Mouse (Mus musculus) thymus, postnatal 36 days (tissue): ENCODE measurements around the gene Cyp4f39.
"Not testable (repeated sequence)": the region's sequence is repeated elsewhere in the genome, so short reads cannot be mapped to it uniquely, and the experiment has no call there.

Experiments
- DNase-seq, 2 experiments: peaks; one replicate each; pipeline ENCODE4 v3.0.0; 2022; ENCODE audit warnings: mixed read lengths in 2 of 2

Cyp4f39 gene

DNA sequence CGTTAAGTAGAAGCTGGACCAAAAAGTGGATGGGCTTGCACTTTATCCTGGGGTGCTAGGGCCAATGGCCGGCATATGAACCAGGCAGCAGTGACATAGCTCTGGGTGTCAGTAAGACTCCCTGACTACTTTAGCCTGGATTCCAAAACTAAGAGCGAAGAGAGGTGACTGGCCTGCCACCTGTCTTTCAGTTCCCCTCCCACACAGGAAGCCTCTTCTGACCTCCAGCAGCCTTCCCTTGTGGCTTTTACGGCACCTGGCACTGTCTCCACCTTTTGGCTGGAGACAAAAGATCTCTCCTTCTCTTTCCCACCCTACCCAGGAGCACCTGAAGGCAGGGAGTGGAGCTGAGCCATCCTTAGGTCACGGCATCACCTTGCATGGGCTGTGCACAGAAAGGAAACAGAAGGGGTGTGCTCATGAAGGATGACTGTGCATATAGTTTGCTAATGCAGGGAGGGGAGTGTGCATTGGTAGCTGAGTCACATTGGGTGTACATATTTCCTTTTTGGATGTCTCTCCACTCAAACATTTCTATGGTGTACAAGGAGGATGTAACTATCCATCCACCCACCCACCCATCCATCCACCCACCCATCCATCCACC lies 22.5 kb downstream of the Cyp4f39 start:
- no peak for DNase-seq

DNA sequence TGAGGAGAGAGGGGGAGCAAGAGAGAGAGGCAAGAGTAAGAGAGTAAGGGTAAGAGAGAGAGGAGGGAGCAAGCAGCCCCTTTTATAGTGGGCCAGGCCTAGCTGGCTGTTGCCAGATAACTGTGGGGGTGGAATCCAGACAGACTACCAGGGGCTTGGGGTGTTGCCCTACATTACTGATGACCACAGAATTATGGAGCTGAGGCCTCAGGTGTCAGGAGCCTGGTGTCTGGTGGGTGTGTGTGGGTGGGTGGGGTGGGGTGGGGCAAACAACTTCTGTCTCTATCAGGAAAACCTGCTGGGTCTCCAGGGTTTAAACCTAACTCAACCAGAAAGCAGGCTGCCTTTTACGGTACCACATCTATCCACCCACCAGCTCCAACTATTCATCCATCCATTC lies 24.7 kb downstream of the Cyp4f39 start:
- no peak for DNase-seq

DNA sequence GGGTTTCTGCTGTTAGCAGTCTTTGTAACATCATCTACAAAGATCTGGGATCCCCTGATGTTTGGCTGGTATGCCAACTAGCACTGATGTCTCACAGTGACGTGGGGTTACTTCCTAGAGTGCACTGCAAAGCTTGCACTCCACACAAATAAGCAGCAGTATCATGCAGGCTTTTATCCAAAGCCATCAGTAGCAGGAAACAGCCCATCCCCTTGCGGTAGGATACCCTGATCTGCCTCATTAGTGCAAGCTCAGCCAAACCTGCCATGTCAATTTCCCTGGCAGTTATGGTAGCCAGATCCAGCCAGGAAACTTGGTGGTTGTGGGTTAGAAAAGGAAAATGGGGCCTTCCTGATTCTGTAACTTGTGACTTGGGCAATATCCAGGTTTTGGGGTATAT lies 26.2 kb downstream of the Cyp4f39 start:
- DNase-seq = no peak

DNA sequence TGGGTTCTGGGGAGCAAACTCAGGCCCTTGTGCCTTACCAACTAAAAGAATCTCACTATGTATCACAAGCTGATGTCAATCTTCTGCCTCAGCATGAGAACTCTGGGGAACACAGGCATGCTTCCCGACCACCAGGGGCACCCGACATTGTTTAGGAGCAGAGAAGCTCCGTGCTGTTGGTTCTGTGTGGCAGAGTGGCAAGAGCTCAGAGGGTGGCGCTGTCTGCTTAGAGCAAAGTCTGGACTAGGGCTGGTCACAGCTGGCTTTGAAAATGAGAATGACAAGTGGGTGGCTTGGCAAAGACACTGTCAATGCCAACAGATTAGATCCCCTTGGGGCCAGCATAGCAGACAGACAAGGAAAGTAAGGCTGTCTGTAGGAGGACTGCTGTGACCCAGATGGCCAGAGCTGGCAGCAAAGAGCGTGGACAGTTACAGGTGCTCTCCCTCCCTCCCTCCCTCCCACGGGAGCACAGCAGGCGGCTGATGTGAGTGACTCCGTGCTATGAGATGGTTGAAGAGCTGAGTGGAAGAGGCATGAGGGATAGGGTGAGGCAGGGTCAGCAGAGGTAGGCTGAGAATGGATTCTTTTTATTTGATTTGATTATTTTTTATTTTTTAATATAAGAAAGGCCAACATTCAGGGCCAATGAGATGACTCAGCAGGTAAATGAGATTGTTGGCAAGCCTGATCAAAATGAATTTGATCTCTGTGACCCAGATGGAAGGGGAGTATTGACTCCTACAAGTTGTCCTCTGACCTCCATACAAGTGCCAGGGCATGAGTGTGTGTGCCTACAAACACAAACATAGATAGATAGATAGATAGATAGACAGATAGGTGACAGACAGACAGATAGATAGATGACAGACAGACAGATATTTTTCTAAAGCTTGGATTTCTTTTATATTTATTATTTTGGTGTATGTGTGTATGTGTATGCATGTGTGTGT lies 27.3 kb downstream of the Cyp4f39 start:
- peak; percentile 9 to 15 for DNase-seq

DNA sequence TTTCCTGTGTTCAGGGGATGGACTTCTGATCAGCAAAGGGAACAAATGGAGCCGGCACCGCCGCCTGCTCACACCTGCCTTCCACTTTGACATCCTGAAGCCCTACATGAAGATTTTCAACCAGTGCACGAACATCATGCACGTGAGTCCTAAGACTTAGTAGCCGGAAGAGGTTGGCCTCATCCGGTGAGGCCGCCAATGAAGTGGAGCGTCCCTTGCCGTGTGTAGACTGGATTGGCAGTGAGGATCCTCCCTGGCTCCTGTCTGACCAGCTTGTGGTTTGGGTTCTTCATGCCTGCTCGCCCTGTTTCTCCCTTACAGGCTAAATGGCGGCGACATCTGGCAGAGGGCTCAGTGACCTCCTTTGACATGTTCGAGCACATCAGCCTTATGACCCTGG lies 29.2 kb downstream of the Cyp4f39 start:
- no peak for DNase-seq

DNA sequence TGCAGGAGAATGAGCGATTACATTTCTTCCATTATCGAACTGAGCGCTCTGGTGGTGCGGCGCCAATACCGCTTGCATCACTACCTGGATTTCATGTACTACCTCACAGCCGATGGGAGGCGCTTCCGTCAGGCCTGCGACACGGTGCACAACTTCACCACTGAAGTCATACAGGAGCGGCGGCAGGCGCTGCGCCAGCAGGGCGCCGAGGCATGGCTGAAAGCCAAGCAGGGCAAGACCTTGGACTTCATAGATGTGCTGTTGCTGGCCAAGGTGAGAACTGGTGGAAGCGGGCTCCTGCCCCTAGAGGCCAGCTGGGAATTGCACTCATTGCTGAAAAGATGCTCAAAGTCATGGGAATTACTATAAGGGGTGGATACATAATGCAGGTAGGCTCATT lies 30.7 kb downstream of the Cyp4f39 start:
- DNase-seq = peak; percentile 51 to 63

DNA sequence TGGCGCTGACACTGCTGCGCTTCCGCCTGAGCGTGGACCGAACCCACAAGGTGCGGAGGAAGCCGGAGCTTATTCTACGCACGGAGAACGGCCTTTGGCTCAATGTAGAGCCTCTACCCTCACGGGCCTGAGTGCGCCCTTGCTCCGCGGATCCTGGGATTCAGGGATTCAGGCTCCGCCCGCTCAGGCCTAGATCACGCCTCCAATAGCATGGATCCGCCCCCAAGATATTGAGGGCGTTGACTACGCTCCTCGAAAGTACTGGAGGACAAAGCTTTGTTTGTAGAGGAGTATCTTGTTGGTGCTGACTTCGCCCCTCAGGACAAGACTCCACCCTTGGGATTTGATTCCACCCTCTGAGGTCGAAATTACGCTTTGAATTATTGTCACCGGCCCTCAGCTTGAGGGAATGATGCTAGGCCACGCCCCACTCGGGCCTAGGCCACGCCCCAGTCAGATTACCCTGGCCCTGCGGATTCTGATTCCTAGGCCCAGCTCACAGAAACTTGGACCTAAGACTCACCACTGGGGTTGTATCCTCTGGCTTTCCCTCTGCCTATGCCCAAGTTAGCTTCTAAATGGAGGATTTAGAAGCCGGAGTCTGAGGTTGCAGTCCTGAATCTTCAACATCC lies 39.9 kb downstream of the Cyp4f39 start:
- DNase-seq = no peak

DNA sequence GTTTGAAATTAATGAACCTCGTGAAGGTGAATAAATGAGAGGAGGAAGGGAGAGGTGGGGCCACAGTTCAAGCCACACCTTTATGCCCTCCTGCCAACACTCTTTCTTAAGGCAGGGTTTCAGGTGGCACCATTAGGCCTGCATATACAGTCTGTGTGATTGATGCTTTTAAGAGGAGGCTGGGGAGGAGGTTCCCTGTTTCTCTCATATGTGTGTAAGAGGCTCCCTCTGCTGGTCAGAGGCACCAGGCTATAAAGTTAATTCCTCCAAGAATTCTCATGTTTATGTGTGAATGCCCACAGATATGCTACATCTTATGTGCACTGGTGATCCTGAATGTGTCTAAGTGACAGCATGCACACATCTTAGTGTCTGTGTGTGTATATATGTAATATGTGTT lies 42.1 kb downstream of the Cyp4f39 start:
- peak; percentile 45 to 54 for DNase-seq

DNA sequence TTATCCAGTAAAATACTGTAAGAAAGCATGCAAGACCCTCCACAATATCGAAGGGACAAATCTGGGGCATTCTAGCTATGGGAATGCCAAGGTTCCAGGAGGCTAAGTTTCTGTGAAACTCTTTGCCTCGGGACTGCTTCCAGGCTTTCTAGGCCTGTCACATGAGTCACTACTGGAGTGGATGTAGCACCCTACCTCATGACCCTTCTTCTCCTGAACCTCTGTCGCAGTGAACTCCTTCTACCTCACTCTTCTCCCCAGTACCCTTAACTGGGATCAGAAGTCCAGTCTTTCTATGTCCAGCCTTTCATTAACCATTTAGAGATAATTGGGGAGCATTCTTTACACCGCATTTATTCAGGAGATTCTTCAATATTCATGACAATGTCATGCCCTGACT lies 48.0 kb downstream of the Cyp4f39 start:
- not testable (repeated sequence) for DNase-seq

DNA sequence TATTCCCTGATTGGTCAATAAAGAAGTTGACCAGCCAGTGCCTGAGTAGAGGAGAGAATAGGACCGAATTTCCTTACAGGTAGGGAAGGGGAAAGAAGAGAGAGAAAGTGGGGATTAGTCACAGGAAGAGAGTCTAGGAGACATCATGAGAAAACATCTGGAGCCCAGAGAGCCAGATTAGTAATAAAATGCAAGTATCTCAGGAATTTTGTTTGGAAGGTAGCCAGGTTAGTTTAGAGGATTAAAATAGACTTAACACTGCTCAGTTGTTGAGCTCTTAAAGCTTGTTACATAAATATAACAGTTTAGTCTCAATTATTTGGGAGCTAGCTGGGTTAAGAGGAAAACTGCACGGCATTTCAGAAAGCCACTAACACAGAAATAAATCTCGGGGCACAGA lies 48.5 kb downstream of the Cyp4f39 start:
- no peak for DNase-seq

DNA sequence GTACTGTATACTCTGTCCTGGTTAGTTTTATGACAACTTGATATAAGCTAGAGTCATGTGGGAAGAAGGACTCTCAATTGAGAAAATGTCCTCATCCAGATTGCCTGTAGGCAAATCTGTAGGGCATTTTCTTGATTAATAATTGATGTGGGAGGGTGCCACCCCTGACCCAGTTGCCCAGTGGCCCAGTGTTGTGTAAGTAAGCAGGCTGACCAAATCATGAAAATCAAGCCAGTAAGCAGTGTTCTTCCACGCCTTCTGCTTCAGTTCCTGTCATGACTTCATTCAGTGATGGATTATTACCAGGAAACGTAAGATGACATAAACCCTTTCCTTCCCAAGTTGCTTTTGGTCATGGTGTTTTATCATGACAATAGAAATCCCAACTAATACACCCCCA lies 50.6 kb downstream of the Cyp4f39 start:
- DNase-seq = no peak

DNA sequence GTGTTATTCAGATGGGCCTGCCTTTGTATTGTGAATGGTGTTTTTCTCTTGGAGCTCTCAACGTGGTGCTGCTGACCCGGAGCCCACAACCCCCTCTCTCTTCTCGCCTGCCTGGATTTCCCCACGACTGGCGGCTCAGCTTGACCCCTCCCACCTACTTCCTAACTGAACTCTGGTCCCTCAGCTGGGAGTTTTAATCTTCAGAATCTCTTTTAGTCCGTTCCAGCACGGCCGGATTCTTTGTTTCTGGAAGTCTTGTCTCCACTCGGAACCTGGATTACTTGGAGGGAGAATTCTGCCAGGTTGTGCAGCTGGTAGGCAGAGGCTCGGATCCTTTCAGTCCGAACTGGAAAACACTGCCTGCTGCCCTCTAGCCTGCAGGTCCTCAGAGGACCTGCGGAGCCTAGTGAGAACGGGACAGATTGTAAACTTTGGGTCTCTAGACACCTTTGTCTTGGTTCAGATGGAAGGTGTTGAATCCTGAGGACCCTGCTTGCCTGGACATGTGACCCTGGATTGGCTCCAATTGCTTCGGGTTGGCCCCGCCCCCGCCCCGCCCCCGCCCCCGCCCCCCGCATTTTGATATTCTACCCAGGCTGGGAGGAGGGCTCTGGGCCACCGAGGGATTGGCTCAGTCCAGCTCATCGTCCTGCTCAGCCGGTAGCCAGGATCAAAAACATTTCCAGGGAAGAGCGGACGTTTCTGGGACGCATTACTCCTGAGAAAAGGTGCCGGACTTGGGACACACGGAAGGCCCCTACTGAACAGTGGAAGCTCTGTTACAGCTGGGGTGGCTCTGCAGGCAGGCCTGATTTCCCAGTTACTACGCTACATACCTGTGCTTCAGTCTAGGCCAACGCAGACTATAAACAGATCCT lies 53.6 kb downstream of the Cyp4f39 start, which contains the start of gene Cyp4f17:
TSS of gene Cyp4f17 (plus strand) at position 200 of the 878 bp plus-strand sequence.
- peak in 1 of 2 experiments; percentile 5 for DNase-seq

DNA sequence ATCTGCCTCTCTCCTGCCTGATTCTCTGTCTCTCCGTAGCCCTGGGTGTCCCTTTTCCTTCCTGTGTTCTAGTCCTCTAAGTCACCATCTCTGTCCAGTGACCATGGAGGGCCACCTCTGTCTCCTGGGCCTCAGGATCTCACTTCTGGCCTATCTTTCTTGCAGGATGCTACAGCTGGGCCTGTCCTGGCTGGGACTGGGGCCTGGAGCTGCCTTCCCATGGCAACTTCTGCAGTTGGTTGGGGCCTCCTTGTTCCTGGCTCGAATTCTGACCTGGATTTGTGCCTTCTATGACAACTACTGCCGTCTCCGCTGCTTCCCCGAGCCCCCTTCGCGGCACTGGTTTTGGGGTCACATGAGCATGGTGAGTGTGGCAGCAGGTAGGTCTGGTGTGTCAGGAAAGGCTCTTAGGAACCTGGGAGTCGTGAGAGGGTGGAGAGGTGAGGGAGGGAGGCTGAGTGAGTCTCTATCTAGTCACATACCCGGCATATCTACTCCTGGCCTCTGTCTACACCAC lies 54.3 kb downstream of the Cyp4f39 start:
- peak in 1 of 2 experiments; percentile 7 for DNase-seq

DNA sequence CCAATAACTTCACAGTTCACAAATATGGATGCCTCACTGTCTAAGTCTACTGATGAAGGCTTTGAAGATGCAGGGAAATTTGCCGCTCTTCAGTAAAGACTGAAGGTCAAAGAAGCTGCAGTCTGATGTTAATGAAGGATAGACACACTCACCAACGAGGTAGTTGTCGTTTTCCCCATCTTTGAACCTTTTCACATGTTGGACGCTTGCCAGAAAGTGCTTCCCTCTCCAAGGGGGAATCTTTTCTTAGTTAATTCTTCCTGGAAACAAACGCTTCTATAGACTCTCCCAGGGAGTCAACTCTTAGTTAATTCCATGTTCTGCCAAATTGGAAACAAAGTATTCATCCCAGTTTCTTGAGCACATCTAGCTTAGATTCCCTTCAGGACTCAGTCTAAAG lies 63.6 kb downstream of the Cyp4f39 start:
- no peak for DNase-seq

DNA sequence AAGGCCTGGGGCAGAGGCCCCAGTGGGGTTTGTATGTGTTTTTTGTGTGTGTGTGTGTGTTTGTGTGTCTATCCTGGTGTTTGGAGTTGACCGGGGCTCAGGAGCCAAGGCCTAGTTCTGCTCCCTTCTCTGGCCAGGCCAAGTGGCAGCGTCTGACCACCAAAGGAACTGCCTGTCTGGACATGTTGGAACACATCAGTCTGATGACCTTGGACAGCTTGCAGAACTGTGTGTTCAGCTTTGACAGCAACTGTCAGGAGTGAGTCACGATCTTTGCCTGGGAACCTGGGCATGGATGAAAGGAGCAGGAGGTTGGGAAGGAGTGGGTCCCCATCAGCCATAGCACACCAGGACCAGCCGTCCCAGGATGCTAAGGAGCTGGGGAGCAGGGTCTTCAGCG lies 69.5 kb downstream of the Cyp4f39 start:
- no peak for DNase-seq

DNA sequence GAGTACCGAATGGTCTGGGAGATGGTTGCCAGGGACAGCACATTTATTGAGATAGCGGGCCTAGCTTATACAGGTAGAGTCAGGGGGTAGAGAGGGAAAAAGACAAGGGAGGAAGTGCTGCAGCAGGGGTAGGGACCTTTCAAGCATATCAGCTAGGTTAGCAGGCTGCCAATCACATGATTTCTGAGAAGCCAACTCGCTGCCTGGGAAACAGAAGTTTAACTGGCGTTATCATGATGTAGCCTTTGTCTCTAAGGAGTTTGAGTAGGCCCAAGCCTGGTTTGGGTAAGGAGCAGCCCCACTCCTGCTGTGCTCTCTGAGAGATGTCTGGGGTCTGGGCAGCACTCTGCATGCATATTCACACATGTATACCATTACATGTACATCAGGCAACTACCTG lies 69.9 kb downstream of the Cyp4f39 start:
- no peak for DNase-seq

DNA sequence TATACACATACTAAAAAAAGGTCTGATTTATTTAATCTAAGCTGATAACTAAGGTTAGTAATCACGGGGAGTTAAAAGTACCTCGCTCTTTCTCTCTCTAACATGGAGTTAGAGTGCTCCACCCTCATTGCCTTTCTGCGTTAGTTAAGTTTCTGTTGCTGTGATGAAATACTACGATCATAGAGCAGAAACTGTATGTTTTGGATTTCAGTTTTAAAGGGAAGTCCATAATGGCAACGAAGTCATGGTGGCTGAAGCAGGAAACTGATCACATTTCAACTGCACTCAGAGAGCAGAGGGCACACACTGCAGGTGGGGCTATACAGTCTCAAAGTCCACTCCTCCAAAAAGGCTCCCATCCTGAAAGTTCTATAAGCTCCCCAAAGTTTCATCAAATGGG lies 70.3 kb downstream of the Cyp4f39 start:
- no peak for DNase-seq

DNA sequence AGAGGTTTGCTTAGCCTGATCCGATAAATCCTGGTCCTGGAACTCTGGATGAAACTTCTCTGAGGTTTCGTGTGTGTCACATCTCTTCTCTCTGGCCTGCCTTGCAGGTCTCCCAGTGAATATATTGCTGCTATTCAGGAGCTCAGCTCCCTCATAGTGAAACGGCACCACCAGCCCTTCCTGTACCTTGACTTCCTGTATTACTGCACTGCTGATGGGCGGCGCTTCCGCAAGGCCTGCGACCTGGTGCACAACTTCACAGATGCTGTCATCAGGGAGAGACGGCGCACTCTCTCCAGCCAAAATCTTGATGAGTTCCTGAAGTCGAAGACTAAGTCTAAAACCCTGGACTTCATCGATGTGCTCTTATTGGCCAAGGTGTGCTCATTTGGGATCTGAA lies 71.4 kb downstream of the Cyp4f39 start:
- peak; percentile 49 to 58 for DNase-seq

DNA sequence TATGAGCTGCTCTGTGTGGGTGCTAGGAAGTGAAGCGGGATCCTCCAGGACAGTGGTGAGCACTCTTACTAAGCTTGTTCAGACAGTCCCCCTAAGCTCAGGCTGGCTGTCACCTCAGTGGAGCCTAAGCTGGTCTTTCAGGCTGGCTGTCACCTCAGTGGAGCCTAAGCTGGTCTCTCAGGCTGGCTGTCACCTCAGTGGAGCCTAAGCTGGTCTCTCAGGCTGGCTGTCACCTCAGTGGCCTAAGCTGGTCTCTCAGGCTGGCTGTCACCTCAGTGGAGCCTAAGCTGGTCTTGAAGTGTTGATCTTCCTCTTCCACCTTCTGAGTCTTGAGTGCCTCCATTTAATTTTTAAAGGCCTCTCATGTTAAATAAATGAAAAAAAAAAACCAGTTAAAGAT lies 73.8 kb downstream of the Cyp4f39 start:
- not testable (repeated sequence) for DNase-seq

DNA sequence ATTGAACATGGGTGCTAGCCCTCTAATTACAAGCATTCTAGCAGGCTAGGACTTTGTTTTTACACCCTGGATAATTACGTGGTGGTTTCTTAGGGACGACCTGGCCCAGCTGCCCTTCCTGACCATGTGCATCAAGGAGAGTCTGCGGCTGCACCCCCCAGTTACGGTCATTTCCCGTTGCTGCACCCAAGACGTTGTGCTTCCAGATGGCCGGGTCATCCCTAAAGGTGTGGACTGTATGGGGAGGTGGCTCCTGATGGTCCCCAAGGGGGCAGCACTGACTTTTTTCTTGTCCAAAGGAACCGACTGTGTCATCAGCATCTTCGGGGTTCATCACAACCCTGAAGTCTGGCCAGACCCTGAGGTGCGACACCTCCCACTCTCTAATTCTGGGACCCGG lies 75.2 kb downstream of the Cyp4f39 start:
- DNase-seq = peak in 1 of 2 experiments; percentile 17

DNA sequence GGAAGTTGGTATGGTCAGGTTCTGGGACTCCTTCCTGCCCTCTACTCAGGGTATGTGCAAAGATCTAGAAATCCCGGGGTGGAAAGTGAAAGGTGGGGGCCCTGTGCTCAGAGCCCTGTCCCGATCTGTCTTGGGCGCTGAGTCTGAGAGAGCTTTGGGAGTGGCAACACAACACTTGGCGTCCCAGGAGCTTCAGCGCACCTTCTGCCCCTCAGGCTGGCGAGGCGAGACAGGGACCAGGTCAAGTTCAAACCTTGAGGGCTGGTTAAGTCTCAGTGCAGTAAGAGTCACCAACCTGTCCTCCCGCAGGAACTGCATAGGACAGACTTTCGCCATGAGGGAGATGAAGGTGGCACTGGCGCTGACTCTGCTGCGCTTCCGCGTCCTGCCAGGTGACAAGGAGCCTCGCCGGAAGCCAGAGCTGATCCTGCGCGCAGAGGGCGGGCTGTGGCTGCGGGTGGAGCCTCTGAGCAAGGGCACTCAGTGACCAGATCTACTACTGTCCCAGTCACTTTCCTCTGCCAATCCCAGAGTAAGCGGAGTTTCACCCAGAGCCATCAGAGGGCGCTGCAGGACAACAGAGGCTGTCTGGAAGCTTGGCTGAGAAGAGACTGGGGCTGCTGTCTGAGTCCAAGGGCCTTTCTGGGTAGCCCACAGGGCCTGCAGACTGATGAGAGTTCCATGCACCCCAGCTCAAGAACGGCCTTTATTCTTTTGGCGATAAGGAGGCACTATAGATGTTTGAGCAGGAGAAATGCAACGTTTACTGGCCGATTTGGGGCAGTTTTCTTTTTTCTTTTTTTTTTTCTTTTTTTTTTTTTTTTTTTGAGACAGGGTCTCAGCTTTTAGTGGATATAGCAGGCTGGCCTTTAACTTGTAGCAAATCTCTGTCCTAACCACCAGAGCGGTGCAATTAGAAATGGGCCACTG lies 76.2 kb downstream of the Cyp4f39 start:
- peak; percentile 89 to 90 for DNase-seq
